Mouse (Mus musculus) midbrain, embryonic 11.5 days (tissue): ENCODE results near the gene Tfap2a. TPM values are rescaled to one million over a fixed set of nuclear protein-coding genes. Genes with fewer than 3 reads are reported as not detected.

Experiments used
- ATAC-seq: fragments of 200-750 bp; cut with Nextera tagmentation; 2 replicates; pipeline ENCODE4 v1.8.0; 2017; ENCODE audit warnings: moderate TSS enrichment, moderate library complexity; ENCODE audit not compliant: low FRiP score
- DNase-seq: peaks from one replicate; pipeline ENCODE4 v3.0.0; 2015; ENCODE audit warnings: low spot score; ENCODE audit errors: missing footprints
- H3K27ac ChIP-seq: fragments of 300-500 bp; sonication (generic); 2 replicates; pipeline ENCODE4 v1.5.1; 2014; ENCODE audit warnings: low read depth, low read length
- H3K27me3 ChIP-seq: fragments of 300-500 bp; sonication (generic); 2 replicates; pipeline ENCODE4 v1.6.1; 2014; ENCODE audit warnings: mild to moderate bottlenecking, low read length, moderate library complexity, mixed read lengths; ENCODE audit not compliant: control insufficient read depth, insufficient read depth
- H3K36me3 ChIP-seq: fragments of 300-500 bp; sonication (generic); 2 replicates; pipeline ENCODE4 v1.6.1; 2014; ENCODE audit warnings: mild to moderate bottlenecking, low read length, moderate library complexity, mixed read lengths; ENCODE audit not compliant: control insufficient read depth, insufficient read depth
- H3K4me1 ChIP-seq: fragments of 300-500 bp; sonication (generic); 2 replicates; pipeline ENCODE4 v1.6.1; 2014; ENCODE audit warnings: low read length; ENCODE audit not compliant: control insufficient read depth, insufficient read depth
- H3K4me2 ChIP-seq: fragments of 300-500 bp; sonication (generic); 2 replicates; pipeline ENCODE4 v1.6.1; 2014; ENCODE audit warnings: mild to moderate bottlenecking, moderate library complexity
- H3K4me3 ChIP-seq: fragments of 300-500 bp; sonication (generic); 2 replicates; pipeline ENCODE4 v1.5.1; 2014; ENCODE audit warnings: low read depth, low read length
- H3K9ac ChIP-seq: fragments of 300-500 bp; sonication (generic); 2 replicates; pipeline ENCODE4 v1.6.1; 2014; ENCODE audit warnings: low read length
- H3K9me3 ChIP-seq: fragments of 300-500 bp; sonication (generic); 2 replicates; pipeline ENCODE4 v1.6.1; 2016; ENCODE audit warnings: low read length; ENCODE audit not compliant: control insufficient read depth
- WGBS: fragments of 180-500 bp; shearing (Covaris S2); extraction: QIAGEN DNeasy Blood & Tissue Kit; methylation state at CpG from one replicate; pipeline ENCODE4 v1.1.7; 2014; 5-methylcytosine and 5-hydroxymethylcytosine counted together
- polyA plus RNA-seq: library from polyadenylated mRNA; unstranded; fragments of >200 nt; fragmentation: Nextera tagmentation; extraction: Ambion mirVana; gene quantifications from 2 replicates; pipeline ENCODE4 v1.2.1, GENCODE M21; 2014

Gene Tfap2a
- polyA plus RNA-seq, 1 experiment from 2014 or later, result 3.0 TPM

- DNase-seq (peak; percentile 97), ATAC-seq (no peak)
- Histone ChIP-seq H3K4me2 (no peak overlapping the region), H3K4me1 (peaks cover 9% of the 10 kb centered on the region), H3K4me3 (no peak overlapping the region), H3K9ac (no peak overlapping the region), H3K9me3 (no peaks in the 10 kb centered on the region), H3K27ac (no peak overlapping the region), H3K36me3 (no peaks in the 10 kb centered on the region), H3K27me3 (peaks cover 98% of the 10 kb centered on the region)
- 1% methylated on average over 15 of the region's 15 CpGs for WGBS
Observed at GRCm38 (mm10) chr13:40737099-40737498, 1.1 kb downstream of the Tfap2a start.

GRCm38 (mm10) chr13:40736107-40736780 is 1.9 kb downstream of the Tfap2a start:
- DNase-seq (peak; percentile 96), ATAC-seq (no peak)
- Histone ChIP-seq H3K27ac (no peak overlapping the region), H3K36me3 (no peaks in the 10 kb centered on the region), H3K9ac (no peak overlapping the region), H3K4me3 (no peak overlapping the region), H3K9me3 (no peaks in the 10 kb centered on the region), H3K4me2 (no peak overlapping the region), H3K27me3 (peaks cover 98% of the 10 kb centered on the region), H3K4me1 (peaks cover 11% of the 10 kb centered on the region)
- 2% methylated on average over 19 of the region's 19 CpGs for WGBS

- no peak overlapping the region for H3K27ac ChIP-seq
- no peaks in the 10 kb centered on the region for H3K9me3 ChIP-seq
- no peak overlapping the region; the same call in 1 of the 2 replicates for H3K4me2 ChIP-seq
- WGBS, result under 1% methylated on average over 17 of the region's 17 CpGs
- no peaks in the 10 kb centered on the region for H3K36me3 ChIP-seq
- H3K4me1 ChIP-seq, result peaks cover 11% of the 10 kb centered on the region
- ATAC-seq (no peak), DNase-seq (peak; percentile 94)
- peaks cover 93% of the 10 kb centered on the region for H3K27me3 ChIP-seq
- H3K4me3 ChIP-seq, result no peak overlapping the region
- H3K9ac ChIP-seq, result no peak overlapping the region
Observed at GRCm38 (mm10) chr13:40735416-40736106, 2.6 kb downstream of the Tfap2a start.

GRCm38 (mm10) chr13:40734316-40734965 is 3.7 kb downstream of the Tfap2a start:
- Histone ChIP-seq H3K27me3 (peaks cover 89% of the 10 kb centered on the region), H3K4me3 (0 out of 2 replicates have a peak overlapping the region, but pooled peaks have one; percentile 22), H3K9ac (no peak overlapping the region), H3K4me2 (peak overlapping the region; percentile 32; the same call in 1 of the 2 replicates), H3K4me1 (peaks cover 11% of the 10 kb centered on the region), H3K9me3 (no peaks in the 10 kb centered on the region), H3K36me3 (no peaks in the 10 kb centered on the region), H3K27ac (no peak overlapping the region)
- ATAC-seq (no peak), DNase-seq (peak; percentile 94)
- WGBS, result under 1% methylated on average over 33 of the region's 33 CpGs

GRCm38 (mm10) chr13:40733542-40734151 is 4.5 kb downstream of the Tfap2a start:
- ATAC-seq (peak; percentile 27), DNase-seq (peak; percentile 98)
- no peaks in the 10 kb centered on the region for H3K36me3 ChIP-seq
- peaks cover 11% of the 10 kb centered on the region for H3K4me1 ChIP-seq
- H3K9ac ChIP-seq, result no peak overlapping the region
- peak overlapping the region; percentile 32 for H3K4me2 ChIP-seq
- peak overlapping the region; percentile 22 for H3K4me3 ChIP-seq
- H3K27me3 ChIP-seq, result peaks cover 89% of the 10 kb centered on the region
- no peak overlapping the region for H3K27ac ChIP-seq
- WGBS, result under 1% methylated on average over 37 of the region's 38 CpGs
- no peaks in the 10 kb centered on the region for H3K9me3 ChIP-seq

GRCm38 (mm10) chr13:40732816-40733541 is 5.2 kb downstream of the Tfap2a start:
- H3K4me1 ChIP-seq, result peaks cover 11% of the 10 kb centered on the region
- peak overlapping the region; percentile 22 for H3K4me3 ChIP-seq
- H3K36me3 ChIP-seq, result no peaks in the 10 kb centered on the region
- ATAC-seq, result no peak
- peak overlapping the region; percentile 32 for H3K4me2 ChIP-seq
- DNase-seq, result peak; percentile 94
- WGBS, result 1% methylated on average over 30 of the region's 30 CpGs
- H3K27ac ChIP-seq, result no peak overlapping the region
- H3K9me3 ChIP-seq, result no peaks in the 10 kb centered on the region
- H3K9ac ChIP-seq, result no peak overlapping the region
- H3K27me3 ChIP-seq, result peaks cover 89% of the 10 kb centered on the region

- ATAC-seq, result no peak
Observed at GRCm38 (mm10) chr13:40732085-40732484, 6.1 kb downstream of the Tfap2a start.

GRCm38 (mm10) chr13:40731179-40731841 is 6.9 kb downstream of the Tfap2a start:
- H3K9me3 ChIP-seq, result no peaks in the 10 kb centered on the region
- H3K36me3 ChIP-seq, result no peaks in the 10 kb centered on the region
- peaks cover 11% of the 10 kb centered on the region for H3K4me1 ChIP-seq
- H3K4me2 ChIP-seq, result peak overlapping the region; percentile 58
- H3K27me3 ChIP-seq, result peaks cover 85% of the 10 kb centered on the region
- ATAC-seq, result peak; percentile 56
- peak; percentile 97 for DNase-seq
- H3K27ac ChIP-seq, result peak overlapping the region; percentile 63
- H3K4me3 ChIP-seq, result peak overlapping the region; percentile 39
- peak overlapping the region; percentile 59 for H3K9ac ChIP-seq
- 0% methylated on average over 62 of the region's 74 CpGs for WGBS

More at GRCm38 (mm10) chr13:40732085-40732484, 6.1 kb downstream of the Tfap2a start:
- H3K4me2 ChIP-seq, result peak overlapping the region; percentile 58
- H3K36me3 ChIP-seq, result no peaks in the 10 kb centered on the region
- peak overlapping the region; percentile 63; the same call in 1 of the 2 replicates for H3K27ac ChIP-seq
- H3K9me3 ChIP-seq, result no peaks in the 10 kb centered on the region
- no peak for DNase-seq
- H3K9ac ChIP-seq, result peak overlapping the region; percentile 59
- H3K4me3 ChIP-seq, result peak overlapping the region; percentile 39
- H3K27me3 ChIP-seq, result peaks cover 86% of the 10 kb centered on the region
- peaks cover 11% of the 10 kb centered on the region for H3K4me1 ChIP-seq
- WGBS, result under 1% methylated on average over 11 of the region's 11 CpGs
